Mouse (Mus musculus) adrenal gland, postnatal 36 days (tissue): Measurements from ENCODE around the gene Matn1. TPM values are rescaled to one million over a fixed set of nuclear protein-coding genes. Genes with fewer than 3 reads are reported as not detected.

ENCODE experiments used
- DNase-seq, 2 experiments: peaks; one replicate each; pipeline ENCODE4 v3.0.0; 2021; ENCODE audit warnings: mixed read lengths in 1 of 2
- total RNA-seq, 2 experiments: library from RNA; stranded (reverse); gene quantifications; 2 replicates each; pipeline ENCODE4 v1.2.3; 2021

Matn1 gene
- total RNA-seq, 2 experiments from 2014 or later: not detected

DNA sequence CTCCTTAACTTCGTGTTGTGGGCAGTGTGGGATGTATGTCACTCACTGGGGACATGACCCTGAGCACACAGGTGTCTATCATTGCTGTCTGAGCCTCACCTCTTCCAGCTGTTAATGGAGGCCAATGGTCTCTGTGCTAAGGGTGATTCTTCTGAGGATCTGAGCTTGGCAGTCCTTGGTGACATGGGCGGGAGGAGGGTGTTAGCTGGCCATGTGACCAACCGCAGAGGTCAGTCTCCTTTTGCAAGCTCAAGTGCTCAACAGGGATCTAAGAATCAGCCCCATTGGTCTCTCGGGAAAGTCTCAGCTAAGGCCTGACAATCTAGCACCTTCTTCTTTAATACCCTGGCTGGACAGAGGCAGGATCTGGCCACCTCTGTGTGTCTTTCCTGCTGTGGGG is 26.6 kb upstream of the Matn1 start:
- peak; percentile 17 for DNase-seq

- no peak for DNase-seq
These were observed 25.1 kb upstream of the Matn1 start for GRCm38 (mm10) chr4:130918805-130919749.

- DNase-seq: no peak
These were observed 24.3 kb upstream of the Matn1 start for GRCm38 (mm10) chr4:130919750-130920356.

- DNase-seq: no peak
These were observed 23.1 kb upstream of the Matn1 start for GRCm38 (mm10) chr4:130920951-130921693.

DNA sequence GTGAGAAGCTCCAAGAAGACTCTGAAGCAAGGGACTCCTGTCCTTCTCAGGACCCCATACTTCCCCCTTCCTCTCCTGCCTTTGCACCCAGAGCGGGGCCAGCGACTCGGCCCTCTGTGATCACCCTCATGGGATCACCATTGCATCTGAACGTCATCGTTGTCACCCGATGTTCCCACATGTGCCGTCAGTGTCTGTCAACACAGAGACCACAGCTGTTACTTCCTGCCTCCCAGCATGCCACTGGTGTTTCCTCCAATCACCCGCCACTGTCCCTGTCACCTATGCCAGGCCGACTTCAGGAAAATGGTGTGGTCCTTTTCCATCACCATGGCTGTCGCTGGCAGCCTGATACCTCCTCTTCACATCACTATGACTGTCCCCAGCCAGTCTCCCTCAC is 22.2 kb upstream of the Matn1 start:
- no peak for DNase-seq

GRCm38 (mm10) chr4:130926274-130926673 is 17.9 kb upstream of the Matn1 start:
- no peak for DNase-seq

DNA sequence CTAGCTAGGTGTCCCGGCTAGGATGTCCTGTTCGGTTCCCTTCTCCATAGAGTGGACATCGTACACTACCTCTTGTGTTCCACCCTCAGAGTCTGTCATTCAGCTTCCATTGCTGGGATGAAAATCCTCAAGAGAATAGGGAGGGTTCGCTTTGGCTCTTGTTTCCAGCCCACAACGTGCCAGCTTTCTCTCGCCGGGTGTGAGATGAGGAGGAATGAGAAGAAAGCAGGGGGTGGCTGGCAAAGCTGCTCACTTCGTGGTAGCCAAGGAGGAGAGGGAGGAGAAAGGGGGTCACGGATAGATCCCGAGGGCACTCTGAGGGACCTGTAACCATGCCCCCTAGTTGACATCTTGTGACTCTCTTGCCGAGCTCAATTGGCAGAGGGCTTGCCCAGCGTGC is 16.4 kb upstream of the Matn1 start:
- no peak for DNase-seq

DNA sequence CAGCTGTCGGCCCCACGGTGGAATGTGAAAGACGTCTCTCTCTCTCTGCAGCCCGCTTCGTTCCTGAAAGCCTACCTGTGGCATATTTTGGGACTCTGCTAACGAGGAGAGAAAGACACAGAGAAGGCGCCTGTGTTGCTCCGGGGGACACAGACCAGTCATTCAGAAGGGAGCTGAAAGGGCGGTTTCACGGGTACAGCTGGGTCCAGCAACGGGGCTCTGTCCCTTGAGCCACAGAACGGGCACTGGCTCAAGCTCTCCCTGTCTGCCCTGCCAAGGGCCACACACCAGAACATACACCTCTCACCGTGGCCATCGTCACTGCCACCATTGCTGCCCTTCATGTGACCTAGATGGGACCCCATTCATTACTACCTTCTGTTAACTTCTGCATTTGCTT is 1.5 kb upstream of the Matn1 start:
- no peak for DNase-seq

DNA sequence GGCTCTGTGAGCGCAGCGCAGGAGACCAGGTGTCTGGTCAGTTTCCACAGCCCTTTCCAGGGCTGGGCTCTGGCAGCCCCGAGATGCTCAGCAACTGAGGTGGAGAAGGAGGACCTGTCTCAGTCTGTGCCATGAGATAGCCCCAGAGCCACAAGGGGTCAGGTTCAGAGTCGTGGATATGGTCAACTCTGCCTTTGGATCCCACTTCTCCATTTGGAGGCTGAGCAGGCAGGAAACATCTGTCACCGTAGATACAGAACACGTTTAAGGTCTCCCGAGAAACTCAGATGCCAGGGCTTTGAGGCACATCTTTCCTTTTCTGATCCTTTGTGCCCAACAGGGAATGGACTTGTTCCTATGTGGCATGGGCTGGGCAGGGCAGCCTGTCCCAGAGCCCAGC is 594 bp downstream of the Matn1 start:
- no peak for DNase-seq

- DNase-seq: peak in 1 of 2 experiments; percentile 20
These were observed 3.0 kb downstream of the Matn1 start for GRCm38 (mm10) chr4:130947094-130947647.

- DNase-seq: no peak
These were observed 5.7 kb downstream of the Matn1 start for GRCm38 (mm10) chr4:130949821-130950384.

DNA sequence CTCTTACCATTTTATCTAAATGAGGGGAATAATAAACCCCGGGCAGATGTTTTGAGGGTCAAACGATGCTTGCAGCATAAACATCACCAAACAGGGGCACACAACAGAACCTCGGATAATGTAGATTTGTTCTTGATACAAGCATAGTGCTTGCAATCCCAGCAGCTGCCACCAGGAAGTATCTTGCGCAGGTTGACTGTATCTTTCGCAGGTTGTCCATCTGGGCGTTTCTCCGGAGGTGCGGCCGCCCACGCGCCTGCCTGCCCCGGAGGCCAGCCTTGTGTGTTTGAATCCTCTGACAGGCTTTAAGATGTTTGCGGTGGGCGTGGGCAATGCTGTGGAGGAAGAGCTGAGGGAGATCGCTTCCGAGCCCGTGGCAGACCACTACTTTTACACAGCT is 8.3 kb downstream of the Matn1 start:
- DNase-seq: no peak

- no peak for DNase-seq
These were observed 13.0 kb downstream of the Matn1 start for GRCm38 (mm10) chr4:130957156-130957555.

- DNase-seq: no peak
These were observed 14.6 kb downstream of the Matn1 start for GRCm38 (mm10) chr4:130958812-130959211.

- no peak for DNase-seq
These were observed 15.5 kb downstream of the Matn1 start for GRCm38 (mm10) chr4:130959678-130960077.

- DNase-seq: peak; percentile 87 to 88
These were observed 16.0 kb downstream of the Matn1 start for GRCm38 (mm10) chr4:130960118-130960734.

GRCm38 (mm10) chr4:130971278-130971677 is 27.1 kb downstream of the Matn1 start:
- no peak for DNase-seq

GRCm38 (mm10) chr4:130972421-130972829 is 28.2 kb downstream of the Matn1 start:
- DNase-seq: peak; percentile 13 to 49

DNA sequence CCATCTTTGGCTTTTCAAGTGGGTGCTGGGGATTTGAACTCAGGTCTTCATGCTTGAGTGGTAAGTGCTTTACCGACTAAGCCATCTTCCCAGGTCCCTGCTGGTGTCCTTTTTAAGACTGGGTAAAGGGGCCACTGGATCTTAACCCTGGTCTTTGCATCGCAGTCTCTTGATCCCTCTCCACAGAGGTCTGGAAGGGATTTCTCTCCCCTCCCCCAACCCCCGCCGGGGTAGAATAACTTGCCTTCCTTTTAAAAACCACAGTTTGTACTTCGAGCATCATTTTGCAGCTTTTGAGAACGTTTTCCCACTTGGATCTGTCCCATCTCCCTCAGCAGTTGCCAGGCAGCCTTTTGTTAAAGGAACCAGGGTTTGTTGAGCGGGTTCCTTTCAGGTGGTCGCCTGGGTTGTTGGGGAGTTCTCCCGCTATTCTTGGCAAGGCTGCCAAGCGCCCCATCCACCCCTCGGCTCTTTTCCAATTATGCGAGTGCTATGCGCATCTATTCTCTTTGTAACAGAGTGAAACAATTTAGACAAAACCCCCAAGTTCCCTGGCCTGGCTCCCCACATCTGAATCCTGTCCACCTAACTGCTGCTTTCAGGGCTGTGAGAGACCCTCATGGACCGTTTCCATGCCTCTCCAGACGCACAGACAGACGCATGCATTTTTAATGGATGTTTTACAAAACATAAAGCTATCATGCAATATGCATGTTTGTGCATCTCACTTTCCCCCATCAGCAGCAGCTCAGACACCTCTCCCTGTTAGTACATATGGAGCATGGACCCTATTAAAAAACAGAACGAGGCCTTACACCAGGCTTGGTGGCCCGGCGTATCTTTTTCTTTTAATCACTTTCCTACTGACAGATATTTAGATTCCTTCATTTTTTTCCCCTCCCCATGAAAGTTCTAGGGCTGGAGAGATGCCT is 29.4 kb downstream of the Matn1 start:
- DNase-seq: no peak

DNA sequence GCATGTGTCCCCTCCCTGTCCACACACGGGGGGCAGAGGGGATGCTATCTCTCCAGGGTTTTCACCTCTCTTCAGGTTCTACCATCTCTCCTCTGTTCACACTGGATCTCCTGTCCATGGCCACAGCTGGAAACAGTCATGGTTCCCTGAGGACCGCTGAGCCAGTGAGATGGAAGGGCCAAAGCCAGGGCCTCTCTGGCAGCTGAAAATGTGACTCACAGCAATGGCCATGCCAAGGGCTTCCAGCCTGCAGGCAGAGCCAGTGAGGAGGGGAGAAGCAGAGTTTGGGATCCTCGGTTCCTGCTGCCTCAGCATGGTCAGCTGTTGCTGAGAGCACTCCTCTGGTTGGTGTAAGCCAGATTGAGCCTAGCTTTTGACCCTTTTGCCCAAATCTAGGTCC is 34.8 kb downstream of the Matn1 start:
- DNase-seq: peak in 1 of 2 experiments; percentile 3
